Mouse (Mus musculus): ENCODE data around the gene Abcc4. TPM values are rescaled to one million over a fixed set of nuclear protein-coding genes. Genes with fewer than 3 reads are reported as not detected.
"Not testable (repeated sequence)": the region's sequence is repeated elsewhere in the genome, so short reads cannot be mapped to it uniquely, and the experiment has no call there.

Abcc4 gene
- total and polyA plus RNA-seq, 3 experiments: 10.5 to 25.2 (median 16.2) TPM

DNA sequence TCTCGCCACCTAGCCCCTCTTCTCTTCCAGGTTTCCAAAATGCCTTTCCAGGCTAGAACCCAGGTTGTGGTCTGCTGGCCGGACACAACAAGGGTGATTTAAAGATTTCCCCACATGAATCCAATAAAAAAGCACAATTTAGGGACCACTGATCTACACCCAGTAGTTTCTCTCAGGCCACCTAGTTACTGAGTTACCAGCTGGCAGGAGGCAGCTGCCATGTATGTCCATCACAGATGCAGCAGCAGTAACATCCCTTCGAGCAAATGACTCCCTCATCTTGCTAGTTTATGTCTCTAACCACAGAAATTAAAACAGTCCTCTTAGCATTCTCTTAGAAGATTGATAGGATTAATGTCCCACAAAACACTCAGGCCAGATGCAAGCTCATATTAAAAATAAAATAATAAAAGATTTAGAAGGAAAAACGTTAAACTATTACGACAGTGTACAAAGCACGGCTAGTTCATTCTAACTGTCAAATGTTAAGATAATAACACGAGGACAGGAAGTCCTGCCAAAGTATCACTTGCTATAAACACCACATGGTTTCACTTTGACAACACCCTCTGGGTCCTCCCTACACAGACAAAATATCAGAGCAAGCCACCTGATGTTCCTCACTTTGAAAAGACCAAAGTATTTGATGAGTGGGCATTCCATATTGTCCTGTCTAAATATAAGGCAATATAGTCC lies 56.7 kb downstream of the Abcc4 start:
- DNase-seq (ENCODE audit: low spot score): no peak
- no peak overlapping the region for H3K4me3 ChIP-seq (ENCODE audit: low read depth, low read length)
- no peak for TF ChIP-seq GATA2 (IDR thresholded peaks at IDR 0.05; ENCODE audit: borderline replicate concordance, low read depth, low read length)

DNA sequence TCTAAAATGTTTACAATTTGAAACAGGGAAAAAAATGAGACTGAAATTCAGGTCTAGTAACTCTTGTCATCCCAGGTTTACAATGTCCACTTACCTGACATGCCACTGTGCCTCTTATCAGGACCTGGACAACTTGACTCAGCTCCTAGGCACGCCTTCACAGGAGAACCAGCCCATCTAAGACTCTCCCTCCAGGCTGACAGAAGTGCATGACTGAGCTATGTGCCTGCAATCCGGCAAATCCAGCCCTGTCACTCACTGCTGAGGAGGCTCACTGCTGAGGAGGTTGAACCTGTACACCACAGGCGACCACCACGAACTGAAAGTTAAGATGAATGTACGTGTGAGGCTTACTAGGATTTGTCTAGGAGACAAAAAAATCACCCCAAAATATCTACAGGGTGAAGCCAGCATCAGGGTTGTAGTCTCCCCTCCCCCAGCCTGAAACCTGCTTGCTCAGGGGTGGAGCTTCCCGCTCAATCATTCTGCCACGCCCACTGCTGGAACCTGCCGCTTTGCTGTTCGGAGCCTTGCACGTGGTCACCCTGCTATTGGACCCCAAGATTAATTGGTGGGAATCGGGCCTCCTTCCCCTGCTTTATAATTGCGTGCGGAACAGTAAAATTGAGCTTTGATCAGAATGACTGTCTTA lies 63.0 kb downstream of the Abcc4 start:
- not testable (repeated sequence) for ATAC-seq (ENCODE audit: extremely low read depth, insufficient number of reproducible peaks, low FRiP score, poor library complexity, severe bottlenecking); H3K9me3 ChIP-seq (replicated peaks); H3K27me3 ChIP-seq (ENCODE audit: insufficient read depth, low read length); DNase-seq (ENCODE audit: low spot score); H3K4me3 ChIP-seq (ENCODE audit: low read depth, low read length)
- Histone ChIP-seq H3K4me1 (ENCODE audit: insufficient read depth, low read depth, low read length) (peaks cover 44% of the 10 kb centered on the region), H3K36me3 (replicated peaks) (peaks cover 30% of the 10 kb centered on the region)

More for the DNA sequence above, 56.7 kb downstream of the Abcc4 start:
- Histone ChIP-seq H3K9me3 (replicated peaks) (no peaks in the 10 kb centered on the region), H3K36me3 (replicated peaks) (peaks cover 39% of the 10 kb centered on the region), H3K27me3 (ENCODE audit: insufficient read depth, low read length) (no peaks in the 10 kb centered on the region), H3K4me1 (ENCODE audit: insufficient read depth, low read depth, low read length) (peaks cover 18% of the 10 kb centered on the region)
- peak; percentile 84 for ATAC-seq (ENCODE audit: extremely low read depth, insufficient number of reproducible peaks, low FRiP score, poor library complexity, severe bottlenecking)

DNA sequence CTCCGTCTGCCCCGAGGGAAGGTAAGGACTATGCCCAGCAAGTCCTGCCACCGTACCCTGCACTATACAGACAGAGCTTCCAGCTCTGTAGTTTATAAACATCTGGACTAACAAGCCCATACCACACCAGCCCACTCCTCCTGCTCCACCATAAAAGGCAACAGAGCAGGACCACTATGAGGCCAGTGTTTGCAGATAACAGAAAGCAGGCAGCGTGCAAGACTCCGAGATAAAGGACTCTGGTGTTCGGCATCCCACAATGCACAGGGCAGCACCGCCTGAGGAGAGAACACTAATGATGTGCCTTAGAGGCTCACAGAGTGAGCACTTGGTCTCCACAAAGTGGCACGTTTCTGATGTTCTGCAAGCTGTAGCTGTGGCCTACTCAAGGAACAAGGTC lies 63.9 kb downstream of the Abcc4 start:
- Histone ChIP-seq H3K4me1 (ENCODE audit: insufficient read depth, low read depth, low read length) (peaks cover 53% of the 10 kb centered on the region), H3K36me3 (replicated peaks) (peaks cover 39% of the 10 kb centered on the region)
- ATAC-seq (ENCODE audit: extremely low read depth, insufficient number of reproducible peaks, low FRiP score, poor library complexity, severe bottlenecking): peak; percentile 69

DNA sequence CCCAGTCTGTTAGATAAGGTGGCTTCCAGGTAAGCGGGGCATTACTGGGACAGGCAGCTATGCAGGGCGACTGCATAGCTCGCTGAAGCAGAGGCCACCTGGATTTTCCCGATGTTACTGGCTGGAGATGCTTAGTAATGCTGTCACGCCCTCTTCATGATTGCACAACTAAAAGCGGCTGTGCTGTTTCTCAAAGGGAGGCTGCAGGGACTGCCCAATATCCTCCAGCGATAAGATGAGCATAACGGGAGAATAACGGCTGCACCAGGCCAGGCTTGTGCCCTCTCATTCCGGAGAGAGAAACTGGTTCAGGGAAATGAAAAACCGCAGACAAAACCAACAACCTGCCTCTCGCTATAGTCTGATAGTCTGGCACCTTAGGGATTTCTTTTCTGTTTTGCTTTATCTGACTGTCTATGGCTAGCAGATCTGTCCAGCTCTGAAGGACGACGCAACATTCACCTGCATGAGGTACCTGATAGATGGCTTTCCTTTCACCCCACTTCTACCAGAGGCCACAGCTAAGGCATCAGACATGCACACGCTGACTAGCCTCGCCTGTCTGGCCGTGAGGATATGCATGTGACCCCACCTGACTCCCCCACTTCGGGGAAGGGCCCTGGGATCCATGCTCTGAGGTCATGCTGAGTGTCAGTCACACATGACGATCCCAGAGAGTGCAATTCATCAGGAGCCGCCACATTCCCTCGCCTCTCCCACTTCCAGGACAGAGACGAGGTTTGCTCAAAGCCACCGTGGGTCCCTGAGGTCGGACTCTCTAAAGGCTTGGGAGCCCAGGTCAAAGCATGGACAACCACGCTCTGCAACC lies 67.4 kb downstream of the Abcc4 start:
- peak; percentile 71 for DNase-seq (ENCODE audit: low spot score)
- Histone ChIP-seq H3K4me1 (ENCODE audit: insufficient read depth, low read depth, low read length) (peaks cover 73% of the 10 kb centered on the region), H3K27me3 (ENCODE audit: insufficient read depth, low read length) (no peaks in the 10 kb centered on the region), H3K4me3 (ENCODE audit: low read depth, low read length) (peak overlapping the region; percentile 66; the same call in 1 of the 2 replicates), H3K9me3 (replicated peaks) (no peaks in the 10 kb centered on the region), H3K36me3 (replicated peaks) (peaks cover 60% of the 10 kb centered on the region)
- peak; percentile 71 for ATAC-seq (ENCODE audit: extremely low read depth, insufficient number of reproducible peaks, low FRiP score, poor library complexity, severe bottlenecking)
- TF ChIP-seq POLR2AphosphoS5 (IDR thresholded peaks at IDR 0.05; ENCODE audit: insufficient replicate concordance, low read depth, low read length): no peak
- TF ChIP-seq GATA1 (IDR thresholded peaks at IDR 0.05; ENCODE audit: borderline replicate concordance, low read length): no peak
- TF ChIP-seq TAL1 (conservative IDR thresholded peaks at IDR 0.05; ENCODE audit: low read depth, low read length): peak; percentile 47

More for the DNA sequence above, 63.9 kb downstream of the Abcc4 start:
- no peaks in the 10 kb centered on the region for H3K27me3 ChIP-seq (ENCODE audit: insufficient read depth, low read length)
- H3K9me3 ChIP-seq (replicated peaks): no peaks in the 10 kb centered on the region
- TF ChIP-seq GATA1 (IDR thresholded peaks at IDR 0.05; ENCODE audit: borderline replicate concordance, low read length): no peak
- no peak for TF ChIP-seq CTCF (IDR thresholded peaks at IDR 0.05; ENCODE audit: low read depth, low read length)
- TF ChIP-seq GATA2 (IDR thresholded peaks at IDR 0.05; ENCODE audit: borderline replicate concordance, low read depth, low read length): 0 out of 2 replicates have a peak, but pooled peaks have one; percentile 8
- peak; percentile 76 for TF ChIP-seq TAL1 (conservative IDR thresholded peaks at IDR 0.05; ENCODE audit: low read depth, low read length)
- DNase-seq (ENCODE audit: low spot score): peak; percentile 59
- H3K4me3 ChIP-seq (ENCODE audit: low read depth, low read length): peak overlapping the region; percentile 58; the same call in 1 of the 2 replicates

DNA sequence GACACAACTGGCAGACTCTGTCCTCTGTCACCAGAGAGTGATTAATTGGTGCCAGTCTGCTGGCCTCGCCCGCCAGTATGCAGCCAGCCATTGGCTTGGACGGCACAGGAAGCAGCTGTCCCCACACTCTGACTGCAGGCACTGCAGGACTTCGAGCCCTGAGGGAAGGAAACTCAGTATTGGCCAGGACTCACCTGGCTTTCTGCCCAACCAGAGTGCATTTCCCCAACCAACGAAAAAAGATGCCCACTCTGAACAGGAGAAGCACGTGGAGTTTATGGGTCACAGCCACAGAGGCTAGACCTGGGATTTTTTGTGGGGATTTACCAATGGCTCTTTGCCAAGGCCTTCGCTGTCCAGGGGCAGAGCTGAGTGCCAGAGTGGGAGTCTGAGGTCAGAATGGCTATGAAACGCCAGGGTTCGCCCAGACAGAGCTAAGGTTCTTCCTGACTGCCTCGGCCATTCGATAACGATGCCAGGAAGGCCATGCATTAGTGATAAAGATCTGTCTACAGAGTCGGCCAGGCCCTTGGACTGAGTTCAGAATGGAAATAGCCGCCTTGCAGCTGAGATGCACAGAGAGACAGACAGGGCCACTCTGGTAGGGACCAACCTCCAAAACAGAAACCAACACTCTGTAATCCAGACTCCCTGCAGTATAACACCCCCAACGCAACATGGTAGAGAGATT lies 70.4 kb downstream of the Abcc4 start:
- Histone ChIP-seq H3K36me3 (replicated peaks) (peaks cover 74% of the 10 kb centered on the region), H3K4me3 (ENCODE audit: low read depth, low read length) (no peak overlapping the region; the same call in 1 of the 2 replicates), H3K9me3 (replicated peaks) (no peaks in the 10 kb centered on the region), H3K4me1 (ENCODE audit: insufficient read depth, low read depth, low read length) (peaks cover 62% of the 10 kb centered on the region), H3K27me3 (ENCODE audit: insufficient read depth, low read length) (no peaks in the 10 kb centered on the region)
- ATAC-seq (ENCODE audit: extremely low read depth, insufficient number of reproducible peaks, low FRiP score, poor library complexity, severe bottlenecking) (peak; percentile 12; the same call in 1 of the 2 replicates), DNase-seq (ENCODE audit: low spot score) (no peak)
- TF ChIP-seq CTCF (IDR thresholded peaks at IDR 0.05; ENCODE audit: low read depth, low read length): no peak
- no peak for TF ChIP-seq POLR2AphosphoS5 (IDR thresholded peaks at IDR 0.05; ENCODE audit: insufficient replicate concordance, low read depth, low read length)
- TF ChIP-seq GATA1 (IDR thresholded peaks at IDR 0.05; ENCODE audit: borderline replicate concordance, low read length): no peak

DNA sequence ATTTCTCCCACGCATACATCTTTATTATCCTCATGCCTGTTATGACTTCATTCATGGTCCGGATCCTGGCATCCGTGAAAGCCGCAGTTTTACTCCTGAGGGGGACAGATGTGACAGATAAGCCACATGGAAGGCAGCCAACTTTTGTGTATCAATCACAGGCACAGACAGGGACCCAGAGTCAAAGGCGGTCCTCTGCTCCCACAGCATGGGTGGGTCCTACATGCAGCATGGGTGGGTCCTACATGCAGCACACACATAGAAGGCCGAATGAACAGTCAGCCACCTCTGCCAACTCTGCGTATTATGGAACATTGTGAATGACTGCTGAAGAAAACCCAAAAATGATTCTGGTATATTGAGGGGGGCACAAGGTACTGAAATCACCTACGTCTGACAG lies 76.4 kb downstream of the Abcc4 start:
- peaks cover 87% of the 10 kb centered on the region for H3K36me3 ChIP-seq (replicated peaks)
- H3K9me3 ChIP-seq (replicated peaks): no peaks in the 10 kb centered on the region
- no peaks in the 10 kb centered on the region for H3K27me3 ChIP-seq (ENCODE audit: insufficient read depth, low read length)
- no peak overlapping the region for H3K4me3 ChIP-seq (ENCODE audit: low read depth, low read length)
- no peak for ATAC-seq (ENCODE audit: extremely low read depth, insufficient number of reproducible peaks, low FRiP score, poor library complexity, severe bottlenecking)
- peaks cover 9% of the 10 kb centered on the region; the same call in 1 of the 2 replicates for H3K4me1 ChIP-seq (ENCODE audit: insufficient read depth, low read depth, low read length)
- DNase-seq (ENCODE audit: low spot score): no peak
- TF ChIP-seq POLR2AphosphoS5 (IDR thresholded peaks at IDR 0.05; ENCODE audit: insufficient replicate concordance, low read depth, low read length): no peak
- TF ChIP-seq GATA2 (IDR thresholded peaks at IDR 0.05; ENCODE audit: borderline replicate concordance, low read depth, low read length): no peak
- TF ChIP-seq GATA1 (IDR thresholded peaks at IDR 0.05; ENCODE audit: borderline replicate concordance, low read length): no peak
- no peak for TF ChIP-seq TAL1 (conservative IDR thresholded peaks at IDR 0.05; ENCODE audit: low read depth, low read length)
- TF ChIP-seq CTCF (IDR thresholded peaks at IDR 0.05; ENCODE audit: low read depth, low read length): no peak
